Mouse (Mus musculus): ENCODE data around the gene Fam57b. TPM values are rescaled to one million over a fixed set of nuclear protein-coding genes. Genes with fewer than 3 reads are reported as not detected.
A peak's percentile ranks its signal among the peaks of the same experiment; 100 is the strongest.

Fam57b gene
- total and polyA plus RNA-seq, 2 experiments from 2014 or later: 0.99 to 2.6 TPM

DNA sequence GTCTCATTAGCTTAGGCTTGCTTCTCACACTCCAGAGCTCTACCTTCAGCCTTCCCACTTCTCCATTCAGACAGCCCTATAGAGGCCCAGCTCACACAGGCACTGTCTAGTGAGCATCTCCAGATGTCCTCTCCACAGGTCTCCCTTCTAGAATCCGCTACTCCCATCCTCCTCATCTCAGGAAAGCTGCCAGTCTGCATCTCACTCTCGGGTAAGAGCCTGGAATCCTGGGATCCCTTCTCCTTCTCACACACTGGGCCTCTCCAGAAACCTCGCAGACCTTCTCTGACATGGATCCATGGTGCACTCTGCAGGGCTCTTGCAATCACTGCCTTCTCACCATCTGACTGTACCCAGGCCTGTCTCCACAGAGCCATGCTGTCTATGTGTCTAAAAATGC is 58.2 kb downstream of the Fam57b start:
- H3K9me3 ChIP-seq (replicated peaks; ENCODE audit: control insufficient read depth, low read length): no peaks in the 10 kb centered on the region
- H3K4me1 ChIP-seq (ENCODE audit: control insufficient read depth, insufficient read depth): no peaks in the 10 kb centered on the region

DNA sequence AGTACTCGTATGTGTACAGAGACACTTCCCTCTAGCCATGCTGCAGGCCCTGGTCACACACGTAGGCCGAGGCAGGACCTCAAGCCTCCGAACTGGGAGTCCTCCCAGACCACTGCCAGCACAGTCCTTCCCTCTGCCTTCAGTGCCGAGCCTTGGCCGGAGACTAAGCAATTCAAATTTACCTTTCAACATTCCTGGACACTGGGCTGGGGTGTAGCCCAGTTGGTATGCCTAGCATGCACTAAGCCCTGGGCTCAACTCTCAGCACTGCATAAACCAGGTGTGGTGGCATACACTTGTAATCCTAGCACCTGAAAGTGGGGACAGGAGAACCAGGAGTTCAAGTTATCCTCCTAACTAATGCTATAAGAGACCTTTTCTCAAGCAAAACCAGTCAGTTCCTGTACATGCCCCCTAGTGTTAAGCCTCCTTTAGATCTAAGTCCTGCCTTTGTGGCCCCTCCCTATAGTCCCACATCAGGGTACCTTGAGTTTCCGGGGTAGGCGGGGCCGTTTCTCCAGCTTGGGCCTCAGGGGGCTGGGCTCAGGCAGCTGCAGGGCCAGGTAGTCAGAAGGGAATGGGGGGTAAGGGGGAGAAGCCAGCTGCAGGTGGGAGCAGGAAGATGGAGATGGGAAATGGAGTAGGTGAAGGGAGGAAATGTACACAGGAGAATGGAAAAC is 59.4 kb downstream of the Fam57b start:
- WGBS: 78% methylated on average over 9 of the region's 9 CpGs
- H3K4me3 ChIP-seq (ENCODE audit: low read depth, low read length): no peak overlapping the region
- no peaks in the 10 kb centered on the region for H3K27me3 ChIP-seq (ENCODE audit: control insufficient read depth, insufficient read depth, low read length)
- no peak overlapping the region for H3K27ac ChIP-seq (ENCODE audit: low read depth)
- no peak overlapping the region for H3K9ac ChIP-seq (replicated peaks; ENCODE audit: low read depth, low read length)
- H3K4me1 ChIP-seq (ENCODE audit: control insufficient read depth, insufficient read depth): peaks cover 8% of the 10 kb centered on the region; the same call in 1 of the 2 replicates
- no peak for ATAC-seq (ENCODE audit: insufficient read depth, low read depth)
- no peak for DNase-seq (ENCODE audit: low spot score)
- TF ChIP-seq EP300 (IDR thresholded peaks at IDR 0.05; ENCODE audit: low read depth) (no peak), CTCF (IDR thresholded peaks at IDR 0.05; ENCODE audit: low read depth) (no peak)
- peaks cover 78% of the 10 kb centered on the region for H3K36me3 ChIP-seq (replicated peaks; ENCODE audit: control insufficient read depth, insufficient read depth, low read length)
- no peak overlapping the region for H3K4me2 ChIP-seq (ENCODE audit: low read depth, low read length)
- no peaks in the 10 kb centered on the region for H3K9me3 ChIP-seq (replicated peaks; ENCODE audit: control insufficient read depth, low read length)

More for the DNA sequence above, 58.2 kb downstream of the Fam57b start:
- WGBS: 77% methylated on average over 3 of the region's 3 CpGs
- ATAC-seq (ENCODE audit: insufficient read depth, low read depth) (no peak), DNase-seq (ENCODE audit: low spot score) (no peak)
- no peaks in the 10 kb centered on the region for H3K27me3 ChIP-seq (ENCODE audit: control insufficient read depth, insufficient read depth, low read length)
- H3K9ac ChIP-seq (replicated peaks; ENCODE audit: low read depth, low read length): no peak overlapping the region
- H3K36me3 ChIP-seq (replicated peaks; ENCODE audit: control insufficient read depth, insufficient read depth, low read length): peaks cover 81% of the 10 kb centered on the region
- H3K4me2 ChIP-seq (ENCODE audit: low read depth, low read length): no peak overlapping the region
- no peak overlapping the region for H3K27ac ChIP-seq (ENCODE audit: low read depth)
- H3K4me3 ChIP-seq (ENCODE audit: low read depth, low read length): no peak overlapping the region
- no peak for TF ChIP-seq CTCF (IDR thresholded peaks at IDR 0.05; ENCODE audit: low read depth)

GRCm38 (mm10) chr7:126860987-126861386 is 63.5 kb downstream of the Fam57b start:
- WGBS: 61% methylated on average over 5 of the region's 5 CpGs
- Histone ChIP-seq H3K4me1 (ENCODE audit: control insufficient read depth, insufficient read depth) (peaks cover 16% of the 10 kb centered on the region), H3K27ac (ENCODE audit: low read depth) (no peak overlapping the region), H3K9me3 (replicated peaks; ENCODE audit: control insufficient read depth, low read length) (no peaks in the 10 kb centered on the region), H3K9ac (replicated peaks; ENCODE audit: low read depth, low read length) (peak overlapping the region; percentile 62), H3K4me3 (ENCODE audit: low read depth, low read length) (peak overlapping the region; percentile 73), H3K36me3 (replicated peaks; ENCODE audit: control insufficient read depth, insufficient read depth, low read length) (peaks cover 59% of the 10 kb centered on the region), H3K27me3 (ENCODE audit: control insufficient read depth, insufficient read depth, low read length) (no peaks in the 10 kb centered on the region), H3K4me2 (ENCODE audit: low read depth, low read length) (peak overlapping the region; percentile 70)
- no peak for DNase-seq (ENCODE audit: low spot score)
- no peak for ATAC-seq (ENCODE audit: insufficient read depth, low read depth)
- no peak for TF ChIP-seq EP300 (IDR thresholded peaks at IDR 0.05; ENCODE audit: low read depth)
- no peak for TF ChIP-seq CTCF (IDR thresholded peaks at IDR 0.05; ENCODE audit: low read depth)

GRCm38 (mm10) chr7:126861429-126862130 is 64.1 kb downstream of the Fam57b start, which contains the start of gene Hirip3:
TSS of gene Hirip3 (plus strand) at chr7:126861972.
- H3K9me3 ChIP-seq (replicated peaks; ENCODE audit: control insufficient read depth, low read length): no peaks in the 10 kb centered on the region
- H3K4me1 ChIP-seq (ENCODE audit: control insufficient read depth, insufficient read depth): peaks cover 16% of the 10 kb centered on the region
- H3K4me3 ChIP-seq (ENCODE audit: low read depth, low read length): peak within 1 kb of the TSS; percentile 73
- peak; percentile 95 for DNase-seq (ENCODE audit: low spot score)
- peaks cover 59% of the 10 kb centered on the region for H3K36me3 ChIP-seq (replicated peaks; ENCODE audit: control insufficient read depth, insufficient read depth, low read length)
- peak within 1 kb of the TSS; percentile 62 for H3K9ac ChIP-seq (replicated peaks; ENCODE audit: low read depth, low read length)
- H3K4me2 ChIP-seq (ENCODE audit: low read depth, low read length): peak within 1 kb of the TSS; percentile 70
- ATAC-seq (ENCODE audit: insufficient read depth, low read depth): peak; percentile 95
- no peaks in the 10 kb centered on the region for H3K27me3 ChIP-seq (ENCODE audit: control insufficient read depth, insufficient read depth, low read length)
- 1% methylated on average over 42 of the region's 42 CpGs for WGBS
- TF ChIP-seq EP300 (IDR thresholded peaks at IDR 0.05; ENCODE audit: low read depth): no peak
- no peak for TF ChIP-seq CTCF (IDR thresholded peaks at IDR 0.05; ENCODE audit: low read depth)
- peak within 1 kb of the TSS; percentile 62; the same call in 1 of the 2 replicates for H3K27ac ChIP-seq (ENCODE audit: low read depth)

GRCm38 (mm10) chr7:126862147-126862784 is 64.8 kb downstream of the Fam57b start, which contains the start of gene Ino80e:
TSS of gene Ino80e (minus strand) at chr7:126862377.
- Histone ChIP-seq H3K27me3 (ENCODE audit: control insufficient read depth, insufficient read depth, low read length) (no peaks in the 10 kb centered on the region), H3K9me3 (replicated peaks; ENCODE audit: control insufficient read depth, low read length) (no peaks in the 10 kb centered on the region), H3K4me3 (ENCODE audit: low read depth, low read length) (peak within 1 kb of the TSS; percentile 73), H3K4me2 (ENCODE audit: low read depth, low read length) (peak within 1 kb of the TSS; percentile 70), H3K4me1 (ENCODE audit: control insufficient read depth, insufficient read depth) (peaks cover 16% of the 10 kb centered on the region), H3K27ac (ENCODE audit: low read depth) (peak within 1 kb of the TSS; percentile 62; the same call in 1 of the 2 replicates), H3K36me3 (replicated peaks; ENCODE audit: control insufficient read depth, insufficient read depth, low read length) (peaks cover 59% of the 10 kb centered on the region), H3K9ac (replicated peaks; ENCODE audit: low read depth, low read length) (peak within 1 kb of the TSS; percentile 62)
- TF ChIP-seq CTCF (IDR thresholded peaks at IDR 0.05; ENCODE audit: low read depth) (no peak), EP300 (IDR thresholded peaks at IDR 0.05; ENCODE audit: low read depth) (peak; percentile 63; the same call in 1 of the 2 replicates)
- WGBS: under 1% methylated on average over 41 of the region's 41 CpGs
- peak; percentile 84 for ATAC-seq (ENCODE audit: insufficient read depth, low read depth)
- DNase-seq (ENCODE audit: low spot score): peak; percentile 95

All from heart, postnatal 0 days (tissue).